In genomic region chr2:156726878-156727277, GRCm38 (mm10) we compare ENCODE assay signal across 8 mouse cellular contexts. TPM values are rescaled to one million over a fixed set of nuclear protein-coding genes. Genes with fewer than 3 reads are reported as not detected.
DNase-seq lines count a peak whose midpoint lies in the region; ATAC-seq lines count a peak whose summit lies in the region.

No protein-coding gene starts in this region.

- H3K4me1 ChIP-seq in limb, embryonic 13.5 days = peaks cover 70% of the 10 kb centered on the region

- WGBS in limb, embryonic 13.5 days = 55% methylated on average over 3 of the region's 3 CpGs

- no peak overlapping the region for H3K9ac ChIP-seq in limb, embryonic 13.5 days

- H3K36me3 ChIP-seq in limb, embryonic 13.5 days = peaks cover 7% of the 10 kb centered on the region; the same call in 1 of the 2 replicates

- peak overlapping the region; percentile 15; the same call in 1 of the 2 replicates for H3K27ac ChIP-seq in limb, embryonic 13.5 days

- no peak for ATAC-seq in limb, embryonic 13.5 days (ENCODE audit: low FRiP score, low read depth)

- peak; percentile 92 for DNase-seq in heart, adult 11 months
- DNase-seq in heart, postnatal 4 days = no peak
- peak; percentile 50 for DNase-seq in right cerebral cortex, postnatal 25 days
- no peak for DNase-seq in right cerebral cortex, postnatal 4 days
- DNase-seq in adrenal gland, adult 8-10 months = no peak
- DNase-seq in urinary bladder, postnatal 14 days (ENCODE audit: low spot score) = no peak
- DNase-seq in thymus, adult 18-20 months = no peak

- H3K4me2 ChIP-seq in limb, embryonic 13.5 days (replicated peaks) = peak overlapping the region; percentile 10

- no peaks in the 10 kb centered on the region for H3K27me3 ChIP-seq in limb, embryonic 13.5 days

- no peaks in the 10 kb centered on the region for H3K9me3 ChIP-seq in limb, embryonic 13.5 days

- H3K4me3 ChIP-seq in limb, embryonic 13.5 days = no peak overlapping the region

RNA-seq across cellular contexts. Expression of gene Myl9, which starts 48.3 kb away (rescaled TPM):
- total RNA-seq in heart, postnatal 4 days (2021) = 1,000 to 10,000 TPM; 1,178 to 1,267 TPM
- 201 and 204 TPM in 2 replicates for polyA plus RNA-seq in limb, embryonic 13.5 days (2015; fragmentation: Nextera tagmentation; extraction: Ambion mirVana)
- total RNA-seq in adrenal gland, adult 8-10 months (2022) = 10 to 100 TPM; 37.2 to 58.6 (median 47.9) TPM

Comparison
In these comparisons a context has a peak if more than half of its experiments do, and no peak if none do; other contexts are left out.
1. DNase-seq: peak in heart, adult 11 months (single experiment) and right cerebral cortex, postnatal 25 days (single experiment); none in heart, postnatal 4 days (single experiment), right cerebral cortex, postnatal 4 days (single experiment), adrenal gland, adult 8-10 months (single experiment), urinary bladder, postnatal 14 days (single experiment) and thymus, adult 18-20 months (0 of 2).
2. RNA of gene Myl9, which starts 48.3 kb away (total RNA-seq): 1,178 to 1,267 TPM in heart, postnatal 4 days; 37.2 to 58.6 TPM in adrenal gland, adult 8-10 months; every median in the first group is over 10 times any median in the second.